Comparison of ENCODE assay signal across 17 mouse cellular contexts in genomic region chr10:96362211-96362610, GRCm38 (mm10).
DNase-seq lines count a peak whose midpoint lies in the region; ATAC-seq and TF ChIP-seq lines count a peak whose summit lies in the region.
"Had no signal": no experiment of that assay in that cellular context is flagged by ENCODE, and none has a peak within 500 bp of the region (broad histone marks: within the 10 kb centered on the region; RNA-seq: fewer than 3 reads in every experiment).

No protein-coding gene starts in this region.

- no peaks in the 10 kb centered on the region for H3K27me3 ChIP-seq in forebrain, embryonic 14.5 days (replicated peaks; ENCODE audit: control insufficient read depth, insufficient read depth, low read length)
- H3K27me3 ChIP-seq in forebrain, embryonic 10.5 days (ENCODE audit: poor library complexity, severe bottlenecking), result no peaks in the 10 kb centered on the region
- no peaks in the 10 kb centered on the region for H3K27me3 ChIP-seq in forebrain, embryonic 16.5 days (replicated peaks; ENCODE audit: control insufficient read depth, insufficient read depth, low read length)
- H3K27me3 ChIP-seq in forebrain, postnatal 0 days (ENCODE audit: insufficient read depth, low read length), result no peaks in the 10 kb centered on the region
- no peaks in the 10 kb centered on the region for H3K27me3 ChIP-seq in liver, postnatal 0 days (ENCODE audit: insufficient read depth, low read length)
- no peaks in the 10 kb centered on the region for H3K27me3 ChIP-seq in liver, embryonic 11.5 days (replicated peaks; ENCODE audit: control insufficient read depth, insufficient read depth, low read length)
- H3K27me3 ChIP-seq: embryonic facial prominence, embryonic 12.5 days had no signal

- H3K36me3 ChIP-seq in forebrain, embryonic 14.5 days (ENCODE audit: control insufficient read depth, insufficient read depth, low read length), result no peaks in the 10 kb centered on the region
- no peaks in the 10 kb centered on the region for H3K36me3 ChIP-seq in forebrain, embryonic 10.5 days (replicated peaks)
- H3K36me3 ChIP-seq in forebrain, embryonic 16.5 days (ENCODE audit: control insufficient read depth, insufficient read depth), result no peaks in the 10 kb centered on the region
- H3K36me3 ChIP-seq in forebrain, postnatal 0 days (ENCODE audit: insufficient read depth), result no peaks in the 10 kb centered on the region
- H3K36me3 ChIP-seq in liver, postnatal 0 days (replicated peaks; ENCODE audit: insufficient read depth, low read length), result no peaks in the 10 kb centered on the region
- no peaks in the 10 kb centered on the region for H3K36me3 ChIP-seq in liver, embryonic 11.5 days (ENCODE audit: control insufficient read depth, insufficient read depth, low read length)
- H3K36me3 ChIP-seq: embryonic facial prominence, embryonic 10.5 days; embryonic facial prominence, embryonic 12.5 days had no signal

- no peak overlapping the region for H3K4me2 ChIP-seq in forebrain, embryonic 14.5 days (ENCODE audit: low read length)
- H3K4me2 ChIP-seq in forebrain, embryonic 16.5 days (ENCODE audit: low read length), result no peak overlapping the region
- H3K4me2 ChIP-seq in forebrain, postnatal 0 days (ENCODE audit: low read depth), result no peak overlapping the region
- H3K4me2 ChIP-seq in liver, postnatal 0 days (ENCODE audit: low read depth, low read length), result peak overlapping the region; percentile 15; the same call in 1 of the 2 replicates
- no peak overlapping the region for H3K4me2 ChIP-seq in liver, embryonic 11.5 days
- H3K4me2 ChIP-seq: embryonic facial prominence, embryonic 12.5 days had no signal

- no peak overlapping the region for H3K27ac ChIP-seq in forebrain, embryonic 14.5 days (ENCODE audit: low read depth, low read length)
- no peak overlapping the region for H3K27ac ChIP-seq in forebrain, embryonic 10.5 days
- no peak overlapping the region for H3K27ac ChIP-seq in forebrain, embryonic 16.5 days (ENCODE audit: low read length)
- H3K27ac ChIP-seq in forebrain, postnatal 0 days (ENCODE audit: low read depth, low read length), result no peak overlapping the region
- H3K27ac ChIP-seq in liver, postnatal 0 days (ENCODE audit: low read depth), result peak overlapping the region; percentile 49
- no peak overlapping the region for H3K27ac ChIP-seq in liver, embryonic 11.5 days (ENCODE audit: low read depth, low read length)
- H3K27ac ChIP-seq: embryonic facial prominence, embryonic 10.5 days; embryonic facial prominence, embryonic 12.5 days had no signal

- DNase-seq in forebrain, embryonic 14.5 days (ENCODE audit: low spot score), result peak; percentile 58
- DNase-seq in forebrain, embryonic 10.5 days (ENCODE audit: extremely low spot score, low spot score), result no peak
- DNase-seq in forebrain, postnatal 0 days, result no peak
- no peak for DNase-seq in liver, postnatal 0 days
- no peak for DNase-seq in liver, embryonic 11.5 days (ENCODE audit: low spot score)
- DNase-seq in lung, adult 18-20 months, result no peak
- DNase-seq: adrenal gland, adult 2 months; adrenal gland, postnatal 10 days; adrenal gland, postnatal 25 days; cerebellum, adult 11-12 months; cerebellum, adult 2 months; cerebellum, adult 9-10 months; cerebellum, postnatal 10 days; cerebellum, postnatal 25 days had no signal

- H3K9me3 ChIP-seq in forebrain, embryonic 14.5 days (replicated peaks; ENCODE audit: control insufficient read depth, low read length), result no peaks in the 10 kb centered on the region
- no peaks in the 10 kb centered on the region for H3K9me3 ChIP-seq in forebrain, embryonic 10.5 days
- no peaks in the 10 kb centered on the region for H3K9me3 ChIP-seq in forebrain, embryonic 16.5 days (ENCODE audit: control insufficient read depth, low read length)
- no peaks in the 10 kb centered on the region for H3K9me3 ChIP-seq in forebrain, postnatal 0 days (ENCODE audit: low read length)
- no peaks in the 10 kb centered on the region for H3K9me3 ChIP-seq in liver, postnatal 0 days (ENCODE audit: low read length)
- no peaks in the 10 kb centered on the region for H3K9me3 ChIP-seq in liver, embryonic 11.5 days (ENCODE audit: control insufficient read depth, low read length)
- H3K9me3 ChIP-seq: embryonic facial prominence, embryonic 10.5 days; embryonic facial prominence, embryonic 12.5 days had no signal

- no peak overlapping the region for H3K9ac ChIP-seq in forebrain, embryonic 14.5 days (ENCODE audit: low read length)
- H3K9ac ChIP-seq in forebrain, embryonic 16.5 days (replicated peaks; ENCODE audit: low read depth, low read length), result no peak overlapping the region
- H3K9ac ChIP-seq in forebrain, postnatal 0 days, result no peak overlapping the region
- H3K9ac ChIP-seq in liver, postnatal 0 days (replicated peaks), result no peak overlapping the region
- H3K9ac ChIP-seq in liver, embryonic 11.5 days (ENCODE audit: low read depth, low read length), result no peak overlapping the region
- H3K9ac ChIP-seq: embryonic facial prominence, embryonic 12.5 days had no signal

- H3K4me1 ChIP-seq in forebrain, embryonic 14.5 days (ENCODE audit: control insufficient read depth, insufficient read depth, low read length), result no peaks in the 10 kb centered on the region
- H3K4me1 ChIP-seq in forebrain, embryonic 10.5 days, result no peaks in the 10 kb centered on the region
- H3K4me1 ChIP-seq in forebrain, embryonic 16.5 days (replicated peaks; ENCODE audit: control insufficient read depth, insufficient read depth, low read length), result peaks cover 5% of the 10 kb centered on the region; the same call in 1 of the 2 replicates
- H3K4me1 ChIP-seq in forebrain, postnatal 0 days (ENCODE audit: insufficient read depth), result no peaks in the 10 kb centered on the region
- peaks cover 2% of the 10 kb centered on the region; the same call in 1 of the 2 replicates for H3K4me1 ChIP-seq in liver, postnatal 0 days (ENCODE audit: insufficient read depth)
- H3K4me1 ChIP-seq in liver, embryonic 11.5 days (replicated peaks; ENCODE audit: control insufficient read depth, insufficient read depth, low read length), result no peaks in the 10 kb centered on the region

- TF ChIP-seq EP300 in liver, postnatal 0 days (IDR thresholded peaks at IDR 0.05; ENCODE audit: low read depth), result no peak

- WGBS in forebrain, embryonic 14.5 days, result 40% methylated on average over 3 of the region's 3 CpGs
- WGBS in forebrain, embryonic 10.5 days, result 83% methylated on average over 3 of the region's 3 CpGs
- 32% methylated on average over 3 of the region's 3 CpGs for WGBS in forebrain, embryonic 16.5 days
- WGBS in forebrain, postnatal 0 days, result 29% methylated on average over 3 of the region's 3 CpGs
- 44% methylated on average over 3 of the region's 3 CpGs for WGBS in liver, postnatal 0 days (ENCODE audit: insufficient replicate concordance)
- 68% methylated on average over 3 of the region's 3 CpGs for WGBS in liver, embryonic 11.5 days

- no peak overlapping the region for H3K4me3 ChIP-seq in forebrain, embryonic 14.5 days (ENCODE audit: low read depth, low read length)
- no peak overlapping the region for H3K4me3 ChIP-seq in forebrain, embryonic 10.5 days
- H3K4me3 ChIP-seq in forebrain, embryonic 16.5 days (replicated peaks; ENCODE audit: low read length), result no peak overlapping the region
- no peak overlapping the region for H3K4me3 ChIP-seq in forebrain, postnatal 0 days (ENCODE audit: low read depth, low read length)
- H3K4me3 ChIP-seq in liver, postnatal 0 days (ENCODE audit: low read depth, low read length), result no peak overlapping the region
- H3K4me3 ChIP-seq in liver, embryonic 11.5 days (ENCODE audit: low read depth, low read length), result no peak overlapping the region
- H3K4me3 ChIP-seq: embryonic facial prominence, embryonic 10.5 days; embryonic facial prominence, embryonic 12.5 days had no signal

- no peak for TF ChIP-seq CTCF in forebrain, postnatal 0 days (IDR thresholded peaks at IDR 0.05; ENCODE audit: low read depth)
- TF ChIP-seq CTCF in liver, postnatal 0 days (IDR thresholded peaks at IDR 0.05; ENCODE audit: low read depth), result no peak

- ATAC-seq in forebrain, embryonic 14.5 days, result peak; percentile 54; the same call in 1 of the 2 replicates
- peak; percentile 31; the same call in 1 of the 2 replicates for ATAC-seq in forebrain, embryonic 16.5 days
- no peak for ATAC-seq in forebrain, postnatal 0 days
- no peak for ATAC-seq in liver, postnatal 0 days
- ATAC-seq in liver, embryonic 11.5 days (replicated peaks; ENCODE audit: low FRiP score), result no peak

Comparison
In these comparisons a context has a peak if more than half of its experiments do, and no peak if none do; other contexts are left out.
1. ATAC-seq: peak in forebrain, embryonic 14.5 days (single experiment) and forebrain, embryonic 16.5 days (single experiment); none in forebrain, postnatal 0 days (single experiment), liver, postnatal 0 days (single experiment) and liver, embryonic 11.5 days (single experiment).